Mouse (Mus musculus): ENCODE results near the gene Ube2r2.

Ube2r2 gene

GRCm38 (mm10) chr4:41124180-41124951, 11.2 kb upstream of the Ube2r2 start, which contains the start of gene Nol6:
Gene Nol6, minus strand, starts transcription at chr4:41124455.
- peak; percentile 94 to 98 for DNase-seq

DNA sequence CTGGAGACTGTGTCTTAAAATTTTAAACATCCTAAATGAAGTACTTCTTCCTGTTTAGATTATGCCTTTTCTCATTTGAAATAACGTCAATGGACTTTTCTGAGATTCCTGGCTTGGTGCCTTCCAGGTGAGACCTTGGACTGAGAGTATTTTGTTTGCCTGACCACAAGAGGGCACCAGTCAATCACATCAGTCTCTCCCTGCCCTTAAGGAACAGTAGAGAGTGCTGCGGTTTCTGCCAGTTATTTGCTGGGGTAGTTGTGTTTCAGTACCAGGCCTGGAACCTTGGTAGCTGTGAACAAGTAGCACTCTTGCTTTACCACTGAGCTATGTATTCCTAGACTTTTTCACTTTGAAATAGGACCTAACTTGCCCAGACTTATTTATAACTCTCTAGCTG, 6.1 kb upstream of the Ube2r2 start:
- DNase-seq, result peak in 1 of 2 experiments; percentile 47

DNA sequence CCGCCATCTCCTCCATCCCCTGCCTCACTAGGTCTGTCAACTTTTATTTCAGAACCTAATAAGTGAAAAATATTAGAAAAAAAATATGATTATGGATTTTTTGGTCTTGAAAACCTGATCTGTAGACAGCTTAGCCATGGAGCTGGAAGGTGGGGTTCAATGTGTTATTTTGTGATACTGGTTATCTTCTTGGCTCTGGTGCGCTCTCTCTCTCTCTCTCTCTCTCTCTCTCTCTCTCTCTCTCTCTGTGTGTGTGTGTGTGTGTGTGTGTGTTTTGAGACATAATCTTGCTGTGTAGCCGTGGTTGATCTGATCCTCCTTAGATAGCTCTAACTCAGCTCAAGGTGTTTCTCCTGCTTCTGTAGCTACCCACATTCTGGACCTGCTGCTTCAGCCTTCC, 5.7 kb upstream of the Ube2r2 start:
- no peak for DNase-seq

- no peak for DNase-seq
These were observed 3.1 kb upstream of the Ube2r2 start for GRCm38 (mm10) chr4:41132471-41132870.

- no peak for DNase-seq
These were observed 1.8 kb upstream of the Ube2r2 start for GRCm38 (mm10) chr4:41133529-41134291.

DNA sequence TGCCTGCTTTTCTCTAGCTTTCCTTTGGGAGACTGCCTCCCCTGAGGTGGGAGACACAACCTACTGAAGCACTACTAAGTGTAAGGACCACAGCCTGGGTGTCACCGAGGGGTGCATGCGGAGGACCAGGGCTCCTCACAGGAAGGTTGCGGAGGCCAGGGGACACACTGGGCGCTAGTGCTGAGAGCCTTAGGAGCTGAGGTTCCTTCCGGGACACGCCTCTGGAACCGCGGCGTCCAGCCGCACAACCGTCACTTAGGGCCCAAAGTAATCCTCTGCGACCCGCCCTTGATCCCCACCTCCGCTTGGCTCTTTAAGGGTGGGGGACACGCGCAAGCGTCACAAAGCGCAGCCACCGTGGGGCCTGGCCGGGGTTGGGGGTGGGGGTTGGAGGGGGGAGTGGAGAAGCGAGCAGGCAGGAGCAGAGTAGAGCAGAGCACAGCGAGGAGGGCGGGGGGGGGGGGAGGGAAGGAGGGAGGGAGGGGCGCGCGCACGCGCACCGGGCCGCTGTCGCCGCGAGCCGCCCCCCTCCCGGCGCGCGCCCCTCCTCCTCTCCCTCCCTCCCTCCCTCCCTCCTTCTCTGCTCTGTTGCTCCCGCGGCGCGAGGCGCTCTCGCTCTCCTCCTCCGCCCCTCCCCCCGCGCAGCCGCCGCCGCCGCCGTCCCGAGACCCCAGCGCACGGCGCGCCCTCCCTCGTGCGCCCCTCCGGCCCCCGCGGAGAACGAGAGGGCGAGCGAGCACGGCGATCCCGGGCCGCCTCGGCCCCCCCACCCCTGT, 420 bp upstream of the Ube2r2 start:
- peak; percentile 63 to 71 for DNase-seq

- no peak for DNase-seq
These were observed 887 bp downstream of the Ube2r2 start for GRCm38 (mm10) chr4:41136454-41136805.

DNA sequence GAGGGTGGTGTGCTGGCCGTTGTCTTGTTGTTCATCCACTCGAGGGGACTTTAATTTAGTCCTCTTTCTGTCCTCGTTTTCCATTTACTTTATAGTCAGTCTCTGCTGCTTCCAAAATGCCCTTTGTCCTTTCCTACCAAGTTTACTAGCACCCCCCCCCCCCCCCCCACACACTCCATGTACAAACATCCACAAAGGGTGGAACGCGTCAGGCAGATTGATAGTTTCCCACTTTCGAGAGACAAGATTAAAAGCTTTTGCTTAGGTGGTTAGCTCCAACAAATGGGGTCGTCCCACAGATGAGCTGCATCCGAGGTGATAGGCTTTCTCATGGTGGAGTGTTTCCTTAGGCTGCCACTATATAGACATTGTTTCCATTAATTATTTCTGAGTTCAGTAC, 1.3 kb downstream of the Ube2r2 start:
- no peak for DNase-seq

DNA sequence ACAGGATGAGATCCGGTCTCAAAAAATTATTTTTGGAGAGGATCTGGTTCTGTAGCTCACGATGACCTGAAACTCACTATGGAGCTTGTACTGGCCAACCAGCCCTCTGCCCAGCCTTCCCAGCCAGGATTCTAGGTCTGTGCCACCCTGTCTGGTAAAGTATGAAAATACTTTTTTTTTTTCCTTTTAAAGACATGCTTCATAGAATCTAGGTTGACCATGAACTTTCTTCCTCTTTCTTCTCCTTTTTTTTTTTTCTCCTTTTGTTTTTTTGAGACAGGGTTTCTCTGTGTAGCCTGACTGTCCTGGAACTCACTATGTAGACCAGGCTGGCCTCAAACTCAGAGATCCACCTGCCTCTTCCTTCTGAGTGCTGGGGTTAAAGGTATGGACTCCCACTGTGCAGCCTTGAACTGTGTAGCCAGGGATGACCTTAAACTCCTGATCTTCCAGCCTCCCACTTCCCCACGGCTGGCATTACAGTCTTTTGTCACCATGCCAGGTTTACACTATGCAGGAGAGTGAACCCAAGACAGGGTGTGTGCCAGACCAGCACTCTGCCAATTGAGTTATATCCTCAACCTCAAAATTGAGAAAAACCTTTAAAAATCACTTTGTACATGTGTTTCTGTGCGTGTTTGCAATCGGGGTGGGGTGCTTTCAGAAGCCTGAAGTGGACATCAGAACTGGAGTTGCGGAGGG, 4.8 kb downstream of the Ube2r2 start:
- no peak for DNase-seq

- no peak for DNase-seq
These were observed 7.1 kb downstream of the Ube2r2 start for GRCm38 (mm10) chr4:41142601-41143000.

- no peak for DNase-seq
These were observed 14.3 kb downstream of the Ube2r2 start for GRCm38 (mm10) chr4:41149891-41150290.

- DNase-seq, result no peak
These were observed 15.6 kb downstream of the Ube2r2 start for GRCm38 (mm10) chr4:41151186-41151585.

DNA sequence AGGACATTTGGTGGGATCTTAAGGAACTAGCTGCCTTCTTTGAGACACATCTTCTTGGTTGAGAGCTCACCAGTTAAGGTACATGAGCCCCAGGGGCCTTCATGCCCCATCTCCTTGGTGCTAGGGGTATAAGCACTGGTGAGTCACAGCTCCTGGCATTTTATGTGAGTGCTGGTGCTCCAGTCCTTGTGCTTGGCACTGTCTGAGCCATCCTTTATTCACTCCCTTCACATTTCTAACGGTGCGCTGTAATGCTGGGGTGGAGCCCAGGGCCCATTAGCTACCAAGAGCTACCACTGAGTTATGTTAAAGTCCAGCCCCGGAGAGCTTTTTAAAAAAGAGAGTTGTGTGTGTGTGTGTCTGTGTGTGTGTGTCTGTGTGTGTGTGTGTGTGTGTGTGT, 17.6 kb downstream of the Ube2r2 start:
- DNase-seq, result no peak

GRCm38 (mm10) chr4:41156961-41157360, 21.4 kb downstream of the Ube2r2 start:
- no peak for DNase-seq

GRCm38 (mm10) chr4:41158251-41158650, 22.7 kb downstream of the Ube2r2 start:
- no peak for DNase-seq

GRCm38 (mm10) chr4:41161232-41161631, 25.7 kb downstream of the Ube2r2 start:
- no peak for DNase-seq

- no peak for DNase-seq
These were observed 29.4 kb downstream of the Ube2r2 start for GRCm38 (mm10) chr4:41164974-41165373.

DNA sequence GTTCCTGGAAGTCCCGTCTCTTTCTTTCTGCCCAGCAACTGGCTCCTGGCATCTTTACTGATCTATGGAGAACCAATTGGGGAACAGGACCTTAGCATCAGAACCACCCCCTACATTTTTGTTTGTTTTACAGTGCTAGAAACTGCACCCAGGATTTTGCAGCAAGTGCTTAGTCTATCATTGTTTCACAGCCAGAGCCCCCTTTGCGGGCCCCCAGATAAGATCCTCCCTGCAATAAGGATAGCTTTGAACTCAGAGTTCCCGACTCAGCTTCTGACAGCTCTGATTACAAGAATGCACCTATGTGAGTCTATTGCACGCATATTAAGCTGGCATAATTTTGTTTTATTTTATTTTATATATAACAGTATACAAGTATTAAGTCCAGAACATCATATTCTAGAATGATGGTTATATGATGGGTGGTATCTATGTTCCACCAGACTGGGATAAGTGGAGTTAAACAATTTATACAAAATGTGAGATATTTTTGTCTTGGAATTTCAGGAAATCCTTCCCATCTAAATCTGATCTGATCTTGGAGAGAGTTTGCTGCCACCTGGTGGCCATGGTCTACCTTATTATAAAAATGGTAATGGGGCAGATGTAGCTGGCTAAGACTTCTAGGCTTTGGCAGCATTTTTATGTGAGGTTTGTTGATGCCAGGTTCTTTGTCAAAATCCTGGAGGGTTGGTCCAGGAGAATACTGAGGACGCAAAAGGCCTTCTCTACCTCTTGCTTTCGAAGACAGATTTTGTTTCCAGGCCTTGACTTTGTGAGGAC, 30.3 kb downstream of the Ube2r2 start:
- DNase-seq, result peak in 1 of 2 experiments; percentile 16

GRCm38 (mm10) chr4:41170970-41171369, 35.4 kb downstream of the Ube2r2 start:
- DNase-seq, result no peak

GRCm38 (mm10) chr4:41174631-41175030, 39.1 kb downstream of the Ube2r2 start:
- DNase-seq, result no peak

GRCm38 (mm10) chr4:41179825-41180725, 44.5 kb downstream of the Ube2r2 start:
- DNase-seq, result no peak
